Mouse (Mus musculus) heart, adult 18-20 months (tissue): ENCODE results near the gene Otor. TPM values are rescaled to one million over a fixed set of nuclear protein-coding genes. Genes with fewer than 3 reads are reported as not detected.

Experiments used
- DNase-seq, 2 experiments: peaks; one replicate each; pipeline ENCODE4 v3.0.0; 2021 to 2022; ENCODE audit warnings: mixed read lengths in 1 of 2
- long read RNA-seq, 2 experiments: library from polyadenylated mRNA; stranded (forward); transcript quantifications; one replicate each; pipeline ENCODE4 v2.0.0; 2021
- total RNA-seq, 2 experiments: library from RNA; stranded (reverse); gene quantifications; 2 replicates each; pipeline ENCODE4 v1.2.3; 2021

The Otor gene
- not detected for total RNA-seq
- long read RNA-seq, experiment 1, result 0 reads
- long read RNA-seq, experiment 2, result 0 reads

DNA sequence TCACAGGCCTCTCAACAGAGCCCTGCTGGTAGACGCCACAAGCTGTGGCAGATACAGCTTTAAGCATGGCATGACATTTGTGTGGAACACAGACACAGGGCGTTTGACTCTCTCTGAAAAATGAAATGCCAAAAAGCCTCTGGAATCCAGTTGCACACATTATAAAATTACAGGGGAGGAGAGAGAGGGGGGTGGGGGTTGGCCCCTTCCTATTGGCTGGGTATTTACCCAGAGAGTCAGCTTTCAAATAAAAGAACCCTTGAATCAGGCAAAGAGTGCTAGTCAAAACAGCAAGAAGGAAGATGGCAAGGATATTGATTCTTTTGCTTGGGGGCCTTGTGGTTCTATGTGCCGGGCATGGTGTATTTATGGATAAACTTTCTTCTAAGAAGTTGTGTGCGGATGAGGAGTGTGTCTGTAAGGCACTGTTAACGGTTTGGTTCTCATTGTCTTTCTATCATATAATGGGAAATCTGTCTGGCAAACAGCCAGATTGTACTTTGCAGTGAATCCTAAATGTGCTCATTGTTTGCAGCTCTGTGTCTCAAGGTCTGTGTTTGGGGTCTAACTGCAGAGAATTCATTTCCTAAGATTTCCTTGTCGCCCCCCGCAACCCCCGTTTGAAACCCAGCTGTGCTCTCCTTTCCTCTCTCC, at the start of gene Otor:
Gene Otor (plus strand): TSS at position 276 of the 654 bp plus-strand sequence.
- DNase-seq, result no peak

DNA sequence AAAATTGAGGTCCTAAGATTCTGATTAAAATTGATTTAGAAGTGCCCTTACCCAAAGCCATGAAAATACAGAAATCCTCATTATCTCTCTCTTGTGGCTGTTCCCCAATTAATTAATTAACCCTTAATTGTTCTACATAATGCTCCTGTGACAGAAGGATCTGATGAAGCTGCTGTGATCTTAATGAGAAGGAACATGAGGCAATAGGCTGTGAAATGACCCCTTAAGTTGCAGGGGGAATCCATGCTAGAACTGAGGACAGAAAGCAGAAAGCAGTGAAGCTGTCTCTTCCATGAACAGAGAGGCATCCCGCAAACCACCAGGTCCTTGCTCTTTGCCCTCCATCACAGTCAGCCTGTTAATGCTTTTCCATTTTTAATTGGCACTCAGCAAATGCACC, 47.0 kb upstream of the Otor start:
- DNase-seq, result no peak

DNA sequence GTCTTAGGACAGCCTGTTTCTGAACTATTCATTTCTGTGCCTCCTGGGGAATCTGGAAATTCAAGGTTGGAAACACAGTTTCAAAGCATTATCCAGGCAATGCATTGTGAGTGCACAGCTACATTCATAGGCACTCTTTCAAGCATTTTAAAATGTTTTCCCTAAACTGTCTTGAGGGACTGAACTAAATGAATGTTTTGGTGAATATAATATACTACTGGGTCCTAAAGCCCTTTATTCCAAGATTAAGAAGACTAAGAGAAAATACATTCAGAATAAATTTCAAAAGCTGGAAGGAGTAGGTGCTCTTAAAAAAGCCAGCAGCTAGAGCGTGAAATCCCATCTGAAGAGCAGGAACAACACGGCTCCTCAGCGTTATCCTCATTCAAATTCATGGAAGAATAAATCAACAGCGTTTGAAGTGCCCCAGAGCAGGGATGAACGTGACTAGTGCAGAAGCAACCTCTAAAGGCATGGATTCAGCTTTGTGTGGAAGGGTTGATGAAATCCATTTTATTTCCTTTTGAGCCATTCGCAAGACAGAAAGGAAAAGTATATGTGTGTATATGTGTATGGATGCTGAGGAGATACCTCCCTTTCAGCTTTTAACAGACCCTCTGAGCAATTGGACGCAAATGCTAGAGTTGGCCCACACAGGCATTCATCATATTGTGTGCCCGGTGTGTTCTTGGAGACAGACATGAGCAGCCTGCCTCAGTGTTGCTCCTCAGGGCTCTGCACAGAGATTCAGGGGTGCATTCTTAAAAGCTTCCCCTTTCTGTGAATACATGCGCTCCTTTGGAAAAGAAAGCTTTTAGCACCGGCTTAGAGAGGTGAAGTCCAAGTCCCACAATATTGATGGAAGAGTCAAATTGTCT, 45.7 kb upstream of the Otor start:
- no peak for DNase-seq

DNA sequence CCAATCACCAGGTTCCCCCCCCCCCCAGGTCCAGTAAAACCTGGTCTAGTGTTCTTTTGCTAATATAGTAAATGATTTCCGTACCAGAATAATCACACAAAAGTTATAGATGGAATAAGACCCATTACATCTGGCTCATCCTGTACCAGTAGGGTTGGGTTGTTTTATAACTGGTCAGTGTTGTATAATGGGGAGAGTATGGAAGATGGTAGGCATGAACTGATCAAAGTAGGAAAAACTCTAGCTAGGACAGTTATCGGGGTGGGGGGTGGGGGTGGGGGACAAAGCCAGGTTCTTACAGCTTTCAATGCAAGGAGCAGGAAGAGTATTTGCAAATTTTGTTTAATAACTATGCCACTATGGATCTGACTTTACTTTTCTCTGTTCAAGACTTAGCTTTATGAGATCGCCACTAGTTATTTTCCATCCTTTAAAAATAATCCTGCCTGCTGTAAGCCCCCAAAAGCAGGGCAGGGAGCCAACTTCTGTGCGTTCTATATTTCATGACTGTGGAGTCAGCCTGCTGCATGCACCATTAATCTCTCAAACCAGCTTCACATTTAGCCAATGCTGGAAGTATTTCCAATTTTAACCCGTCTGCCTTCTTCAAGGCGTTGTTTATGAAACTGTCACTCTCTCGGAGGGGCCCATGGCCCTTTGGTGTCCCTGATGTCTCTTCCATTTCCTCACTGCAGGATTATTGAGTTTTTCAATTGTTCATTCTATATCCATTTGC, 43.8 kb upstream of the Otor start:
- DNase-seq, result no peak

DNA sequence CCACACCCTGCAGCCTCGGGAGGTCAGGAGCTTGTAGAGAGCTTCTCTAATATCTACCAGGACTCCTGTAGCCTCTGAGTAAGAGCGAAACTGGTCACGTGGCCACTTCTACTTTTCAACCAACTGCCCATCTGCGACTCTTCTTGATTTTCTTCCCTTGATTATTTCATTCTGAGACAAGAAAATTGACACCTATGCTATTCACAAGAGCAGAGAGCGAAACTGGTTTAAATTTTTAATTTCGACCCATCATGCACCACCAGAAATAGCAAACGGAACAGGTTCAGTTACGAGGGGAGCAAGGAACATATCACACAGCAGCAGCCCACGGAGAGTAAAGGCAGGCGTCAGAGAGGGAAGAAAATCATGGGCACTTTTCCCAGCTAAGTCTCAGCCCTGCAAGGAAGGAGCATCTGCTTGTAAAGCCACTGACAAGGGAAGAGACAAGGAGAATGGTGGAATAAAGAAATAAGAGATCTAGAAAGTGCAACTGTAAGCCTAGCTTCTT, 43.1 kb upstream of the Otor start:
- DNase-seq, result peak; percentile 40 to 61

DNA sequence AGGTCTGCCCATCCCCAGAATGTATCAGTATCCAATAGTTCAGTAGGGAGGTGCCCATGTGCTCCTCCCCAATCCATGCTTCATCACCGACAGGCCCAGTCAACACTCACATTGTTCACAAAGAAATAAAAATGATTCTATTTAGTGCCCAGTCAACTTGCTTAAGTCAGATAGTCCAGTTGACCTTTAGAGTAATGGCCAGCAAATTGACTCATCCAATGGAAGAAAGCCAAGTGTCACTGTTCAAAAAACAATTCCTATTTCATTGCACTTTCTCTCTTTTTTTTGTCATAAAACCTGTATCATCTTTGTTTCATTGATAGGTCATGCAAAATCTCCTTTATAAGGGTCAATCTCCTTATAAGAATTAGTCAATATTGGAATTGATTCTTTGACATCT, 36.7 kb upstream of the Otor start:
- no peak for DNase-seq

DNA sequence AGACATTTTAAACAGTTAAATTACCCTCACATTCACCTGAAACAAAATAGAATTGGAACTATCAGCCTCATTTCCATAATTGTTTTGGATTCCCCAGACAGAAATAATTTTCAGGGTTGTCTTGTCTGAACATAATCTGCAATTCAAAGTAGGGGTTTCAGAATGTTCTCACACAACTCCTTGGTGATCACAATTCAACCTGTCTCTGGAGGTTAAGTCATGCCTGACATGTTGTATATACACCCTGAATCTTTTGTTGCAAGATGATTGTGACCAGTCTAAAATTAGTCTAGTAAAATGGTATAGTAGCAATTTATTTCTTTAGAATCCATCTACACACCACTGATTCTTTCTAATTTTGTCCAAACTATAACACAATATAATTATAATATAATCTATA, 23.0 kb upstream of the Otor start:
- DNase-seq, result no peak

DNA sequence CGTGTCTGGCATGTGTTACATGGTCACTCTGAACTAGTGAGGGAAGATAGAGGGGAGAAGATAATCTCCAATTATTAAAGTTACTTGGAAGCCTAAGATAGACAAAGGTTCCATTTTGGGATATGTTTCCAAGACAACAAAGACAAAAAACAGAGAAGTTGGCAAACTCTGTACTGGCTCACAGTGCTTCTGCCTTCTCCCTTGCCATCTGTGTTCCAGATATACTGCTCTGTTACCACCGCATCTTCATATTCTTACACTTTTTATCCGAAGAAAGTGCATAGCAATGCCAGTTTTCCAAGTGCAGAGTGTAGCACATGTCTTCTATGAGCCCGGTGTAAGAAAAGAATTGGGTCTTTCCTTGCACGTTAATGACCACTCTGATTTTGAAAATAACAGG, 21.5 kb upstream of the Otor start:
- no peak for DNase-seq

DNA sequence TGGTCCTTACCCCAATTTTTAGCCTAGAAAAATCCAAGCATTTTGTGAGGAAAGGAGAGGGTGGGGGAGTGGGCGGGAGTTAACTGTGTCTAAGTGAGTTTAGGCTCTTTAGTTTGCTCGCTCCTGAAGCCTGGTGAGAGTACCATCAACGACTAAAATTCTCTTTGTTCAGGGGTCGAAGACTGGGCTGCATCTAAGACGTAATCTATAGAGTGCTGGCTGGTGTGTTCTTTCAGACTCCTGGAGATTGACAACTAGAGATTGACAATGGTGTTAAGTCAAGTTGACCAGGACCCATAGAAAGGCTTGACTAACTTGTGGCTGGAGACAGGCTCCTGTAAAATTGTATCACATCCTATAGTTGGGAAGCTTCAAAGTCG, 15.9 kb upstream of the Otor start:
- DNase-seq, result no peak

DNA sequence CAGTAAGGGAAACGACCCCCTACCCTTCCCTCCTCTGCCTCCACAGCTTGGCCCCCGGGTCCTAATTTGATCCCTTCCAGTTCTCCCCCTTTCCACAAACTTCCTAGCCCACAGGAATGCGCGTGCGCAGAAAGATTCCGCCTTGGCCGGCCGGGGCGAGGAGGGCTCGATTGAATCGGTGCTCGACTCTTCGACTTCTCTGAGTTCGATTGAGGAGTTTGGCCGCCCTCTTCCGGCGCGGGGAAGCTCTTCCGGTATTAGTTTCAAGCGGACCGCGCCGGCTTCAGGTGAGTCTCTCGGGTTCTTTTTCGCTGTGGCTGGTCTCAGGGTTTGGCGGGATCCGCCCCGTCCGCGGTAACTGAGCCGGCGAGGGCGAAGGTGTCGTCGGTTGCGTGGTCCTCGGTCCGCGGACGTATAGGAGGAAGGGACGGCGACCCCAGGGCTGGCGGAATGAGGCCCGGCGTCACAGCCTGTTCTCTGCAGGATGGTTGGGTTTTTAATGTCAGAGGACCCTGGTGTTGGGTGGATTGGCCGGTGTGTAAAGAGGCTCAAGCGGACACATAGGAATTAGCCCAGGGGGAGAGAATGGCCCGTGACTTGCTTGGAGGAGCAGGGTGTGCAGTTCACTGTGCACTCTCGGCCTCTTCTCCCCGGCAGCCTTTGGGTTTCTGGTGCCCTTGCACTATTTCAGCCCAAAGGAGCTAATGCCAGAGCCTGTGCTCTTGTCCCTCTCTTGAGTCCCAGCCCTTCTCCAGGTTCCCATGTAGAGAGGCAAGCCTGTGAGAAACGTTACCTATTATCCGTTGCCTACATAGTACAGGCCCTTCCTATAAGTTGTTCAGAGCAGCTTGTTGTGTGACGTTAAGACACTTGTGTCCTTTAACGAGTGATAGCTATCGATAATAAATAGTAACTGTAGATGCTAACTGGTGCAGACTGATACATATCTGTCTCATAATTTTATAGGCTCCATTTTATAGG, 15.2 kb upstream of the Otor start, which contains the start of gene Snrpb2:
Gene Snrpb2 (plus strand): TSS at position 228 of the 981 bp plus-strand sequence.
- peak; percentile 92 to 94 for DNase-seq

DNA sequence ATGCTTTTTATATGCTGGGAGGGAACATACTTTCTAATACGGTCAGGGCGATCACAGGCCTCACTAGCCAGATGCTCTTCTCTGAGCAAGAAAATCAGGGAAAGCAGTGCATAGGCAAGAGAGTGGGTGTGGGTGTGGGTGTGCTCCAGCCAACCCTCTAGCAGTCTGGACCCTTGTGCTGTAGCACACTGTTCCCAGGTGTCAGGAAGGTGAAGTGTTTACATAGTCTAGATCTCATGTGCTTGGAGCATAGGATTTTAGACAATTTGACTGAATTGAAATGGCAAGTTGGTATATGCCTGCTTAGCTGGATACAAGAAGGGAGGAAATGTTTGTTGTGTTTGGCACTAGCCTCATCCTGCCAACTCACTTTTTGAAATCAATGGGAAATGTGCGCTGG, 12.4 kb upstream of the Otor start:
- DNase-seq, result peak in 1 of 2 experiments; percentile 8

DNA sequence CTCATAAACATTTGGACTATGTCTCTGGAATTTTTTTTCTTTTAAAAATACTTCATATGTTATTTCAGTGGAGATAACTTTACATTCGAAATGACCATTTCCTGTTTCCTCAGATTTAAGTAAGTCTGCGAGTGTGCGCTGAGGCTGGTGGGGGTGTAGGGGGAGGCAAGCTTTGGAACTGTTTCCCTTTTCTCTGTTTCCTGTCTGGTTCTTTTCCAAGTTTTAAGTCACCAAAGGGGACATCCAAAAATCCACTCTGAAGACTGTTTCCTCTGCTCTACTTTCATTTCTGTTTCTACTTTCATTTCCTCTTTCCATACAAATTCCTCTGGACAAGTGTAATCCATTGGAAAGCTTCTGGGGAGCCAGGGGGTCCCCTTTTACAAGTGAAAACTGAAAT, 3.4 kb downstream of the Otor start:
- peak; percentile 22 to 47 for DNase-seq

DNA sequence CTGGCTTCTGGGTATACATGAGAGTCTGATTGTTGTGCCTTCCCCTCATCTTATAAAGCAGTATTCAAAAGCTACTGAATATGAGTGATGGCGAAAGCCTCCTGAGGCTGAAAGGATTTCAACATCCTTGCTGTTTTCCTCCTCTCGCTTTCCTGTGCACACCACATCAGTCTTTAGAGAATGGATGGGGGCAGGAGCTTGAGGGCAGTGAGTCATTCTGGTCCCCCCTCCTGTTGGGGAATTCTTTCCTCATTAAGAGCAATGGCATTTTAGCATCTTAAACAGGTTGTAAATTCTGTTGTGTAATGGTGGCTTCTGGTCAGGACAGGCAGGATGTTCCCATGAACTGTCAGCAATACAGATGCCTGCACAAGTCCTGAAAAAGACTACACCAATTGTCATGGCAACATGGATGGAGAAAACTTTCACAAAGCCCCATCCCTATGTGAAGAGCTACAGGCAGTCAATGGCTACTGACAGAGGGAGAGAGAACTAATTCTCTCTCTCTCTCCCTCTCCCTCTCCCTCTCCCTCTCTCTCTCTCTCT, 6.7 kb downstream of the Otor start:
- DNase-seq, result no peak

DNA sequence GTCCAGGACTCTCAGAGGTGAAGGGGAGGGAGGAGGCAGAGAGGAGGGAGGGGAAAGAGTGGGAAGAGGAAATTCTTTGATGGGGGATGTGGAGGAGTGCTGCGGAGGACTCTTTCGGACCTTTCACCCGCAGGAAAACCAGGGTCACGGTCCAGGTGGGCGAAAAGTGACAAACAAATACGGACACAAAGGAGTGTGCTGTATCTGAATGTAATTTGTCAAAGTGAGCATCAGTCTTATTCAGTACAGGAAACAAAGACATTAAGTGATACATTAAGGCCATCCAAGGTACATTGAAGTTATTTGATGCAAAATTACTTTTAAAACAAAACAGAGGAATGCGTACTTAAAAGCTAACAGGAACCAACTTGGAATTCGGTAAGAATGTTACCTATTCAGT, 11.6 kb downstream of the Otor start:
- no peak for DNase-seq

DNA sequence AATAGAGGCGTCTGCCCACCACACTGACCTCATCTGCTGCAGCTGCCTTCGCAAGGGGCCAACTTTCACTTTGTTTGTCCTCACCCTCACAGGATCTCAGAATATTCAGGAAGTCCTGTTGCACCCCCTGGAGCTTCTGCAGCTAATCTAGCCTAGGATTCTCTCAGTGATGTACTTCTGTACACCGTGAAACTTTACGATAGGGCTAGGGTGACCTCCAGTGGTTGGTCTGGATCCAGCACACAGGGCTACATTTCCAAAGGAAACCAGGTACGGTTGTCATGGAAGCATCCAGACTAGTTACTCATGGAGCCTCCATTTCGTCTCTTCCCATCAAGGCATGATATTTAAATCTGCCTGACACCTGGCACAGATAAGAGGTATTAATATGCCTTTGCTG, 15.5 kb downstream of the Otor start:
- peak; percentile 46 to 63 for DNase-seq

DNA sequence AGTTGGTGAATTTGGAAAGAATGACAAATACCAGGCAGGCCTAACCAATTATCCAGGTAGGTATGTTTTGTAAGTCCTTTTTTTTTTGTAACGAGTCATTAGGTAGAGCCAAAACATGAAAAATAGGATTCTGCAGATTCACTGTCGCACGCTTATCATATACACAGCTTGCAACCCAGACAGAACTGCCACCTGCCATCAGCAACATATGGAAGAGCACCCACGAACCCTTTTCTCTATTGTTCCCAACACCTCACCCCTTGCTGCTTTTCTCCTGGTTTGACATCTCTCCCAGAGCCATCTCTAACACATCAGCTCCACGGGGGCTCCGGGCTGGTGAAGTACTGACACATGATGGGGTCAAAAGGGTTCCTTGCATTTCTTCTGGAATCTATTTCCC, 16.5 kb downstream of the Otor start:
- DNase-seq, result no peak

DNA sequence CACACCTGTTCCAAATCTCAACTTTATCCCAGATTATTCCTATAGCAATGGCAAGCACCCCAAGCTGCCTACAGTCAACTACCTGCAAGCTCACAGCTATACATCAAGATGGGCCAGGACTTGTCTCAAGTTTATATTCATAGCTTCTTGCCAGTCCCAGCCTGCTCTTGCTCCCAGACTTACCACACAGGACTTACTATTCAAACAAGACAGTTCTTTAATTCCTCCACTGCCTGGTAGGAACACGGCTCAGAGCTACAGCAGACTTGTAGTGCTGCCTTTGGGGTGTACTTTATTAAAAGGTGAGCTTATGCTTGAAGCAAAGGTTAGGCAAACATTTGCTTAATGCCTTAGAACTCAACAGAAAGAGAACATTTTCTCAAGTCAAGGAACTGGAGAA, 18.9 kb downstream of the Otor start:
- no peak for DNase-seq

DNA sequence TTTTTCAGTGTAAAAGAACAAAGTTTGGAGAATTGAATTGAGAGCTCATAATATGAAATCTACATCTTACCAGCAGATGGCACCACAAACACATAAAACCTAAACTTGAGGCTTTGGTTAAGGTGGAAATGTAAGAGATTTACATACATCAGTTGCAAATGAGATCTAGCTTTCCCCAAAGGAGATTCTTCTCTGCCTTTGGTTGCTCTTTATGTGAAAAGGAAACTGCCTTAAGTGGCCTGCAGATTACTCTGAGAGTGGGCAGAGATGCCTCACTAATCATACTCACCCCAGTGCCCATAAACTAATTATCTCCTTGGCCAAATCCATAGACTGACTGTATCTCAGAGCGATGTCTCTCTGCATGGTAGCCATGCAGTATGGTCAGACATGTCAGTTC, 35.6 kb downstream of the Otor start:
- peak in 1 of 2 experiments; percentile 9 for DNase-seq

DNA sequence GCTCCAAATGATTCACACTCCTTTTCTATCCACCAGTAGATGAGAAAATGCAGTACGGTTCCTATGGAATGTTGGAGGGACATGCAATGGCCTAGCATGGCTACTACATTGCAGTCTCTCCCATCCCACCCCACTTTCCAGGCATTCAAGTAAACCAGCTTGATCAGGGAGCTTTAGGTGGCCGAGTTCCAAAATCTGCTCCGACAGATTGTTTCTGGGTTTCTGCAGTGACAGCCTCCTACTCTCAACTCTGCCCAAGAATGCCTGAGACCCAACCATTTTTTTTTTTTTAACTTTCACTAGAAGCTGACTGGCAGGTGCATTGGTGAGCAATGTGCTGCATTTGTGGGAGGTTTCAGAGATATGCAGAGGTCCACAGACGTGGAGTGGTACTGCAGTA, 36.4 kb downstream of the Otor start:
- DNase-seq, result no peak

DNA sequence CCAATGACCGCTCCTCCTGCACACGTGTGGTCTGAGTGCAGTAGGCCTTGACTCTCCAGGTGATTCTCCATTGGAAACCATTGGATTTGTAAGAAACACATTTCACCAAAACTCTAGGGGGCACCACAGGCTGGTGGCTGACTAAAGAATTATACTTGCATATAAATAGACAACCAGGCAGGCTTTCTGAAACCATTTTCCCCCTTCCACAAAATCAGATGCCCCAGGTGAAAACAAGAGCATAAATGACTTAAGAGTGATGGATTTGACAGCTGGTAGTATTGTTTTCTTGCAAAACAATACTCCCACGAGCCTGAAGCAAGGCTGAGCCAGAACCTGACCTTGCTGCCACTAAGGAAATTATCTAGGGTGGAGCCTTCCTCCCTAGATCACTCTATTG, 39.2 kb downstream of the Otor start:
- peak; percentile 7 to 27 for DNase-seq

DNA sequence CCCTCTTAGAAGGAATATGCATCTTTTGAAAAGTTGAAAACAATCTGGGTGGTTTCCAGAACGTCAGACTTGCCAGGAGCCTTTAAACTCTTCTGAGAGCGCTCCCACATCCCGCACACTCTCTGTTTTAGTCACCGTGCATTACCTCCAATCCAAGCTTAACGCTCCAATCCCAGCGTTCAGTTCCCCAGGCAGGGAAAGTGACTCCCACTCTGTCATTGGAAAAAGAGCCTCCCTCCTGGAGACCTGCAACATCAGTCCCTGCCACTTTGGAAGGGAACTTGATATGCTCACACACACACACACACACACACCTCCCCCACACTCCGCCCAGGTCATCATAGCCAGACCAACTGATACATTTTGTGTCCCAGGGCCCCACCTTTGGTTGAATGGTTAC, 39.9 kb downstream of the Otor start:
- DNase-seq, result no peak
